Mouse (Mus musculus) lung, postnatal 4 days (tissue): Measurements from ENCODE around the gene Htr5b.

Source experiments
- DNase-seq, 2 experiments: peaks; one replicate each; pipeline ENCODE4 v3.0.0; 2021

Htr5b gene

DNA sequence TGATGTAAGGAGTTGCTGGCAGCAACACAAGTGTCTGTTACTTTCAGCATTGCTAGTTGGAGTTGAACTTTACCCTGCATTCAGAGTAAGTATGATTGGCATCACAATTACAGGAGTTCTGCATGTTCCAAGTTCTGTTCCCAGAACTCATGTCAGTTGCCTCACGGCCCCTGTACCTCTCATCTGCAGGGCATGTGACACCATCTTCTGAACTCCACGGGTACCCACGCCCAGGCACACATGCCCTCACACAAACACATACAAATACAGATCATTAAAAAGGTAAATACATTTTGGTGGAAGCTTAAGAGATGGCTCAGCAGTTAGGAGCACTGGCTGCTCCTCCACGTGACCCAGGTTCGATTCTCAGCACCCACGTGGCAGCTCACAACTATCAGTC, 41.5 kb downstream of the Htr5b start:
- no peak for DNase-seq

GRCm38 (mm10) chr1:121483091-121483490, 45.2 kb downstream of the Htr5b start:
- DNase-seq = no peak

GRCm38 (mm10) chr1:121479403-121479802, 48.9 kb downstream of the Htr5b start:
- DNase-seq = no peak

DNA sequence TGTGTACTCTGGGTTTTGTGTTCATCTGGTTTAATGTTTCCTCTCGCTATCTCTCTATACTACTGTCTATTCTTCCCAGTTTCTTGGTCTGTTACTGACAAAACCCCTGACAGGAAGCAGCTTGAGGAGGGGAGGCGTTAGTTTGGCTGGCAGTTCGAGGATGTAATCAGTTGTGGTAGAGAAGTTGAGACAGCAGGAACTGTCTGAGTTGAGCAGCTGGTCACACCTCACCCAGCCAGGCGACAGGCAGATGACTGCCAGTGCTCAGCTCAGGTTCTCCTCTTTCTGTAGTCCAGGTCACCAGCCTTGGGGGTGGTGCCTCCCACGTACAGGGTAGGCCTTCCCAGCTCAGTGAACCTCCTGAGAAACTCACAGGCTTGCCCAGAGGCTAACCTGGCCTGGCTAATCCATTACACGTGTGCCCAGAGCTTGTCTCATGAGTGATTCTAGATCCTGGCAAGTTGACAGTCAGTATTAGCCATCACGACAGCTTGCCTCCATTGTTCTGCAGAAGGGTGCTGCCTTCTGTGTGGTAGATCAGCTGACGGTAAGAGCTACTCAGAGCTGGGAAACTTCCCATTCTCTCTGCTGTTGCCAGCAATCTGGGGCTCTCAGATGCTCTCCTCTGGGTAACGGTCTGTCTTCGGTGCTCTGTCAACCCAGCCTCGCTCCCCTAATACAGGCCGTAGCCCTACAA, 49.8 kb downstream of the Htr5b start:
- DNase-seq = no peak

GRCm38 (mm10) chr1:121477716-121478115, 50.5 kb downstream of the Htr5b start:
- no peak for DNase-seq

DNA sequence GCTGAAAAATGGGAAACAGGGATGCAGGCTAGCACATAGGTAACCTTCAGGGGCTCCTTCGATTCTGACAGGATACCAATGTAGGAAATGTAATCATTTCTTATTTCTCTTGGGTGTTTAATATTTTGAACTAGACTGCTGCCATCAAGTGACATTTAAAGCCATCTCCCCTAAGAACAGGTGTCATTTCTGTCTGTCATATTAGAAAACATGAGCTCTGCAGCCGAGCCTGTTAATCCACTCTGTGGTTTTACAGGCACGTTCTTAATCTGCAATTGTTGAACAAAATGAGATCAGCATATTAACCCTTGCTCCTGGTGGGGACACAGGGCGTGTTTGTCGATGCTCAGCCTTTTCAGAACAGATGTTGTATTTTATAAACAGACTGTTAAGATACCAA, 56.8 kb downstream of the Htr5b start:
- no peak for DNase-seq

DNA sequence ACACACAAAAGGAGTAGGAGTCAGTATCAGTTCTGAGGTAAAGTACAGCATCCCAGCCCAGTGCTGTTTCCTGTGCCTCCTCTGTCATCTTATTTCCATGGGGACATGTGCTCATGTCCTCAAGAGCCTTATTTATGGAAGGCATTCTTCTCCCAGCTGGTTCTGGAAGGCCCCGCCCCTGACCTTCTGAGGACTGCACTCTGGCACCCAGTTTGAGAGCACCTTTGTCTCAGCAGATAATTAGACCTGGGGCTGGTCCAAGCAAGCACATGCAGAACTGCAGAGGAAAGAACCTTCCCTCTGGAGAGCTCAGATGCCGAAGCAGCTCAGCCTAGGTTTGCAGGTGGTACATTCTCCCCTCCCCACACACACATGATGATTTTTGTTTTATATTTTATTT, 60.0 kb downstream of the Htr5b start:
- DNase-seq = no peak

DNA sequence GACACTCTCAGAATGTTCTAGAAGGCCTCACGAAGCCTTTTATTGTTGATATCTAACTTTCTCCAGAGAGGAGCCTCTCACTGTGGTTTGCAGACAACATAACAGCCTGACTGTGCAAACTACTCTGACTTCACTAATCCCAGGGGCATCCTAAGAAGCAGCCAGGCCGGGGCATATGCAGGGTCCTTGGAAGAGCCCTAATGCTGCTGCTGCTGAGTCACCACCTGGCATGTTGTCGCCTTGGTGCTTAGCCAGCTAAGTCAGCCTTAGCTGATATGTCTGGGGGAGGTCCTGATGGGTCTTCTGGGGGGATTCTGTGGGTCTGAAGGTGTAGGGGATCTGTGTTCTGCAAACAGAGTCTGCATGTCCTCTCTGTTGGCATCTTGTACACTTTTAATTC, 62.0 kb downstream of the Htr5b start:
- no peak for DNase-seq

- DNase-seq = no peak
Observed at GRCm38 (mm10) chr1:121463806-121464205, 64.5 kb downstream of the Htr5b start.

DNA sequence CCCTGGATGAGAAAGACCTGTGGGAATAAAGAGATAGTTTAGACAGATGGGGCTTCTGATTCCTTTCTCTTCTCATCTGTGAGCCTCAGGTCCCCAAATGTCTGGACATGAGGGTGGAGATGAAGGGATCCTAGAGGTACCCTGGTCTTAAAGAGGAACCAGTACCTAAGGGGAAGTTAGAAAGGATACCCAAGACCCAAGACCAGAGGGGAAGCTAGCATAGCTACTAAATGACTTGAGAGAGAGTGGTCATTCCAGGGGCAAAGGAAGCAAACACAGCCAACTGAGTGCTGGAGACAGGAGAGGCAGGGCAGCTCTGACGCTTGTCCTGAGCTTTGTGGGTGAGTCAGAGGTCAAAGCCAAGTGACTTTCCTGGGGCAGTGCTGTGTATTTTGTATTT, 65.6 kb downstream of the Htr5b start:
- no peak for DNase-seq

DNA sequence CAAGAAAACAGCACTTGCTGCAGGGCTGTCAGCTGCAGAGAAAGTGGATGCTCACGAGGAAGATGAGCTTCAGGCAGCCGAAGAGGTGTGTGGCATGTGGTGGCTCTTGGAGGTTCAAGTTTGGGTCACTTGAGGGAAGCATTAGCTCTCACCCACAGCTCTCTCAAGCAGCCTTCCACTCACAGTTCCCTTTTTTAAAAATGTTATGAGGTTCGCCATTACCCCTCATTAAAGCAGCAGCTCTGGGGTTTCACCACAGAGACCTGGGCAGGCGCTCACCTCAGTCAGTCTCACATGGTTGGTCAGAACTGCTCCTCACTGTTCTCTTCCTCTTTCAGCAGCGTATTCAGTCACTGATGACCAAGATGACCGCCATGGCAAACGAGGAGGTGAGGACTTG, 66.4 kb downstream of the Htr5b start:
- no peak for DNase-seq

DNA sequence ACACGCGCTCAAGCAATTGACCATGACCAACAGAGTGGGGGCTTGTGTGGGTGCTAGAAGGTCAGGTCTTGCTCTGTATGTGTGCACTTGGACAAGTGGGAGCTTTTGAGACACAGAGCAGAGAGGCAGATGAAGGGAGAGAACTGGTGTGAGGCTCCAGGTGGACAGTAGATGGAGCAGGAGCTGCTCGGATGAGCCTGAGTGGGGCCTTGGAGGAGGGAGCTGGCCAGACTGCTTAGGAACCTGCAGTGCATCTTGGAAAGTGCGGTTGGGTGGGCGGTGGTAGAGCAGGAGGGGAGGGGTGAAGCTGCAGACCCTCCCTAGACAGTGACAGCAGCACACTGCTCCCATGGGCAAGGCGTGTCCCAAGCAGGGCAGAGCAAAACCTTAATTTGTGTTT, 68.2 kb downstream of the Htr5b start:
- no peak for DNase-seq
